Mouse (Mus musculus) kidney, embryonic 16.5 days (tissue): ENCODE measurements around the gene Fmn2. TPM values are rescaled to one million over a fixed set of nuclear protein-coding genes. Genes with fewer than 3 reads are reported as not detected.

Source experiments
- ATAC-seq: fragments of 200-750 bp; cut with Nextera tagmentation; 2 replicates; pipeline ENCODE4 v1.8.0; 2017; ENCODE audit warnings: moderate TSS enrichment; ENCODE audit not compliant: low FRiP score, low TSS enrichment
- H3K27ac ChIP-seq: fragments of 300-500 bp; sonication (generic); 2 replicates; pipeline ENCODE4 v1.5.1; 2014; ENCODE audit warnings: low read length
- H3K27me3 ChIP-seq: fragments of 300-500 bp; sonication (generic); 2 replicates; pipeline ENCODE4 v1.6.1; 2014; ENCODE audit warnings: low read length, control low read depth, mixed read lengths; ENCODE audit not compliant: insufficient read depth
- H3K36me3 ChIP-seq: fragments of 300-500 bp; sonication (generic); 2 replicates; pipeline ENCODE4 v1.6.1; 2014; ENCODE audit warnings: low read length, control low read depth, mixed read lengths; ENCODE audit not compliant: insufficient read depth
- H3K4me1 ChIP-seq: fragments of 300-500 bp; sonication (generic); 2 replicates; pipeline ENCODE4 v1.6.1; 2014; ENCODE audit warnings: low read length, control low read depth, mixed read lengths; ENCODE audit not compliant: insufficient read depth
- H3K4me2 ChIP-seq: fragments of 300-500 bp; sonication (generic); replicated peaks from 2 replicates; pipeline ENCODE4 v1.6.1; 2014; ENCODE audit warnings: low read depth, low read length
- H3K4me3 ChIP-seq: fragments of 300-500 bp; sonication (generic); 2 replicates; pipeline ENCODE4 v1.5.1; 2014; ENCODE audit warnings: mild to moderate bottlenecking, low read length
- H3K9ac ChIP-seq: fragments of 300-500 bp; sonication (generic); replicated peaks from 2 replicates; pipeline ENCODE4 v1.6.1; 2014; ENCODE audit warnings: low read length
- H3K9me3 ChIP-seq: fragments of 300-500 bp; sonication (generic); 2 replicates; pipeline ENCODE4 v1.6.1; 2016; ENCODE audit warnings: low read length, control low read depth
- WGBS: fragments of 180-500 bp; shearing (Covaris S2); extraction: QIAGEN DNeasy Blood & Tissue Kit; methylation state at CpG from one replicate; pipeline ENCODE4 v1.1.7; 2014; 5-methylcytosine and 5-hydroxymethylcytosine counted together
- polyA plus RNA-seq: library from polyadenylated mRNA; unstranded; fragments of >200 nt; fragmentation: Nextera tagmentation; extraction: Ambion mirVana; gene quantifications from 2 replicates; pipeline ENCODE4 v1.2.1, GENCODE M21; 2015

The Fmn2 gene
- polyA plus RNA-seq, 1 experiment from 2014 or later: 0.47 TPM

- no peaks in the 10 kb centered on the region for H3K27me3 ChIP-seq
- no peak overlapping the region for H3K4me3 ChIP-seq
- no peak overlapping the region for H3K4me2 ChIP-seq
- no peaks in the 10 kb centered on the region for H3K9me3 ChIP-seq
- 90% methylated on average over 6 of the region's 6 CpGs for WGBS
- H3K9ac ChIP-seq: no peak overlapping the region
- ATAC-seq: no peak
- H3K27ac ChIP-seq: no peak overlapping the region
- H3K36me3 ChIP-seq: no peaks in the 10 kb centered on the region
- H3K4me1 ChIP-seq: no peaks in the 10 kb centered on the region
These were observed 96.6 kb downstream of the Fmn2 start for GRCm38 (mm10) chr1:174598226-174598625.

- Histone ChIP-seq H3K4me1 (no peaks in the 10 kb centered on the region), H3K9me3 (no peaks in the 10 kb centered on the region), H3K36me3 (no peaks in the 10 kb centered on the region), H3K4me3 (no peak overlapping the region), H3K27me3 (no peaks in the 10 kb centered on the region), H3K9ac (no peak overlapping the region), H3K27ac (no peak overlapping the region), H3K4me2 (no peak overlapping the region)
- ATAC-seq: no peak
- 82% methylated on average over 2 of the region's 2 CpGs for WGBS
These were observed 98.4 kb downstream of the Fmn2 start for GRCm38 (mm10) chr1:174600041-174600440.

DNA sequence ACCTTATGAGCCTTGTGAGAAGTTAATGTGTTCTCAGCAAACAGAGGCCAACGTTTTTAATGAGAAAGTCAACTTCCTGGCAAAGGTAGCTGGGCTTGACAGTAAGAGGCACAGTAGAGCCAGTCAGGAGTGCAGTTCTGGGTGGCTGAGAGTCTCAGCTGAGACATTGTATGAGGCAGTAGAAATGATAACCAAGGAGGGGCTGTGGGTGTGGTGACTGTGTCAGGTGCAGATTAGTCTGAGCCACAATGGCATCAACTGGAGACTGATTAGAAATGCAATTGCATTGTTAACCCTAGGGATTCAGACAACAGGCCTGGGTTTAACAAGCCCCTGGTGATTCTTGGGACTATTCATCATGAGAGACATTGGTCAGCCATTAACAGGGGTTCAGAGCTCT lies 99.0 kb downstream of the Fmn2 start:
- Histone ChIP-seq H3K27ac (no peak overlapping the region), H3K4me1 (no peaks in the 10 kb centered on the region), H3K9ac (no peak overlapping the region), H3K4me2 (no peak overlapping the region), H3K4me3 (no peak overlapping the region), H3K27me3 (no peaks in the 10 kb centered on the region), H3K36me3 (no peaks in the 10 kb centered on the region), H3K9me3 (no peaks in the 10 kb centered on the region)
- 30% methylated on average over 1 of the region's 1 CpGs for WGBS
- no peak for ATAC-seq

- Histone ChIP-seq H3K9ac (no peak overlapping the region), H3K27ac (no peak overlapping the region), H3K4me3 (no peak overlapping the region), H3K4me1 (no peaks in the 10 kb centered on the region), H3K9me3 (no peaks in the 10 kb centered on the region), H3K4me2 (no peak overlapping the region), H3K27me3 (no peaks in the 10 kb centered on the region), H3K36me3 (no peaks in the 10 kb centered on the region)
- ATAC-seq: no peak
- 59% methylated on average over 4 of the region's 4 CpGs for WGBS
These were observed 115.7 kb downstream of the Fmn2 start for GRCm38 (mm10) chr1:174617368-174617767.

GRCm38 (mm10) chr1:174621512-174621911 lies 119.9 kb downstream of the Fmn2 start:
- Histone ChIP-seq H3K9me3 (no peaks in the 10 kb centered on the region), H3K4me2 (no peak overlapping the region), H3K4me1 (no peaks in the 10 kb centered on the region), H3K27ac (no peak overlapping the region), H3K9ac (no peak overlapping the region), H3K36me3 (no peaks in the 10 kb centered on the region), H3K4me3 (no peak overlapping the region), H3K27me3 (no peaks in the 10 kb centered on the region)
- 11% methylated on average over 1 of the region's 1 CpGs for WGBS
- ATAC-seq: no peak

DNA sequence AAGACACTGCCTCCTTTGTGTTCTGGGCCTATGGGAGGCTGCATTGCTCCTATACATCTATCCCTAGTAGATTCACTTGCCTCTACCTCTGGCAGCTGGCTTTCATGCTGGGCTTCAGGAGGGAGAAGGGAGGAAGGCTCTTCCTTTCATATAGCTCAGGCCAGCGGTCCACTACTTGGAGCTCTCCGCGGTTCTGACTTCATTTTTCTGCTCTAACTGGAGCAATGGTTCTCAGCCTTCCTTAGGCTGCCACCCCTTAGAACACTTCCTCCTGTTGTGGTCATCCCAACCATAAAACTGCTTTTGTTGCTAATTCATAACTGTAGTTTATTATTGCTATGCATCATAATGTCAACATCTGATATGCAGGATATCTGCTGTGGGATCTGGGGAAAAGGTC lies 121.4 kb downstream of the Fmn2 start:
- no peaks in the 10 kb centered on the region for H3K4me1 ChIP-seq
- no peak overlapping the region for H3K9ac ChIP-seq
- H3K27ac ChIP-seq: no peak overlapping the region
- H3K36me3 ChIP-seq: no peaks in the 10 kb centered on the region
- ATAC-seq: peak; percentile 76; the same call in 1 of the 2 replicates
- no peaks in the 10 kb centered on the region for H3K9me3 ChIP-seq
- H3K4me2 ChIP-seq: no peak overlapping the region
- H3K27me3 ChIP-seq: no peaks in the 10 kb centered on the region
- WGBS: 33% methylated on average over 3 of the region's 3 CpGs
- no peak overlapping the region for H3K4me3 ChIP-seq

DNA sequence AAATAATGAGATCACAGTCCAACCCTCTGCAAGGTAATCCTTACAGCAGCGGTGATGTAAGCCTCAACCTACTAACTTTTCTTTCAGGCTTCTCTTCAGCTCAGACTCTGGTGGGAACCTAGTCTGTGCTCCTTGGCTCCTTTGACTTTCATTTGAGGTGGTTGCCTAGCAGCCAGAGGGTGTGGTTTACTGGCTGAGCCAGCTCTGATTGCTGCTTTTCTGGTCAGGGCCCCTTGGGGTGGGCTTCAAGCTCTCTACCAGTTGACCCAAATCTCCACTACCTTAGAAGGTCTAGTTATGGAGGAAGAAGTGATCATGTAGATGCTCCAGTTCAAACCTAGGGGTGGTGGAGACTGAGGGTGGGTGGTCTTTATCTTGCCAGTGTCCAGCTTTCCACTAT lies 128.4 kb downstream of the Fmn2 start:
- 76% methylated on average over 1 of the region's 1 CpGs for WGBS
- Histone ChIP-seq H3K4me2 (no peak overlapping the region), H3K9ac (no peak overlapping the region), H3K36me3 (no peaks in the 10 kb centered on the region), H3K4me3 (no peak overlapping the region), H3K4me1 (no peaks in the 10 kb centered on the region), H3K27me3 (no peaks in the 10 kb centered on the region), H3K9me3 (no peaks in the 10 kb centered on the region), H3K27ac (no peak overlapping the region)
- ATAC-seq: no peak

- ATAC-seq: no peak
- no peaks in the 10 kb centered on the region for H3K9me3 ChIP-seq
- 96% methylated on average over 4 of the region's 4 CpGs for WGBS
These were observed 134.7 kb downstream of the Fmn2 start for GRCm38 (mm10) chr1:174636291-174636690.

GRCm38 (mm10) chr1:174637564-174638085 lies 136.0 kb downstream of the Fmn2 start:
- no peak for ATAC-seq
- no peaks in the 10 kb centered on the region for H3K4me1 ChIP-seq
- no peak overlapping the region for H3K9ac ChIP-seq
- no peak overlapping the region for H3K27ac ChIP-seq
- no peaks in the 10 kb centered on the region for H3K27me3 ChIP-seq
- 83% methylated on average over 6 of the region's 6 CpGs for WGBS
- no peaks in the 10 kb centered on the region for H3K9me3 ChIP-seq
- H3K4me2 ChIP-seq: no peak overlapping the region
- H3K4me3 ChIP-seq: no peak overlapping the region
- H3K36me3 ChIP-seq: no peaks in the 10 kb centered on the region

More at GRCm38 (mm10) chr1:174636291-174636690, 134.7 kb downstream of the Fmn2 start:
- Histone ChIP-seq H3K27ac (no peak overlapping the region), H3K36me3 (no peaks in the 10 kb centered on the region), H3K4me1 (no peaks in the 10 kb centered on the region), H3K27me3 (no peaks in the 10 kb centered on the region), H3K4me2 (no peak overlapping the region), H3K9ac (no peak overlapping the region), H3K4me3 (no peak overlapping the region)

- Histone ChIP-seq H3K9ac (no peak overlapping the region), H3K4me1 (no peaks in the 10 kb centered on the region), H3K27me3 (no peaks in the 10 kb centered on the region), H3K27ac (no peak overlapping the region), H3K4me2 (no peak overlapping the region), H3K36me3 (no peaks in the 10 kb centered on the region), H3K9me3 (no peaks in the 10 kb centered on the region), H3K4me3 (no peak overlapping the region)
- ATAC-seq: no peak
- 90% methylated on average over 1 of the region's 1 CpGs for WGBS
These were observed 139.3 kb downstream of the Fmn2 start for GRCm38 (mm10) chr1:174640901-174641300.
